Mouse (Mus musculus) lung, postnatal 0 days (tissue): Measurements from ENCODE around the gene Olfm2. TPM values are rescaled to one million over a fixed set of nuclear protein-coding genes. Genes with fewer than 3 reads are reported as not detected.

Source experiments
- ATAC-seq: fragments of 200-750 bp; cut with Nextera tagmentation; 2 replicates; pipeline ENCODE4 v1.8.0; 2017; ENCODE audit warnings: moderate library complexity
- DNase-seq: peaks from one replicate; pipeline ENCODE4 v3.0.0-alpha.2; 2016; ENCODE audit warnings: low spot score
- H3K27ac ChIP-seq: fragments of 300-500 bp; sonication (generic); 2 replicates; pipeline ENCODE4 v1.5.1; 2014; ENCODE audit warnings: antibody characterized with exemption, mild to moderate bottlenecking, low read length, mixed read lengths
- H3K27me3 ChIP-seq: fragments of 300-500 bp; sonication (generic); replicated peaks from 2 replicates; pipeline ENCODE4 v1.6.1; 2014; ENCODE audit warnings: low read length, mixed read lengths; ENCODE audit not compliant: insufficient read depth
- H3K36me3 ChIP-seq: fragments of 300-500 bp; sonication (generic); 2 replicates; pipeline ENCODE4 v1.6.1; 2014; ENCODE audit warnings: low read length, mixed read lengths; ENCODE audit not compliant: insufficient read depth
- H3K4me1 ChIP-seq: fragments of 300-500 bp; sonication (generic); 2 replicates; pipeline ENCODE4 v1.6.1; 2014; ENCODE audit warnings: antibody characterized with exemption, low read depth, low read length, mixed read lengths; ENCODE audit not compliant: insufficient read depth
- H3K4me2 ChIP-seq: fragments of 300-500 bp; sonication (generic); replicated peaks from 2 replicates; pipeline ENCODE4 v1.6.1; 2014; ENCODE audit warnings: low read depth, mild to moderate bottlenecking, low read length, moderate library complexity, mixed read lengths
- H3K4me3 ChIP-seq: fragments of 300-500 bp; sonication (generic); 2 replicates; pipeline ENCODE4 v1.5.1; 2014; ENCODE audit warnings: low read depth, low read length
- H3K9ac ChIP-seq: fragments of 300-500 bp; sonication (generic); replicated peaks from 2 replicates; pipeline ENCODE4 v1.6.1; 2014; ENCODE audit warnings: low read depth, mild to moderate bottlenecking
- H3K9me3 ChIP-seq: fragments of 300-500 bp; sonication (generic); 2 replicates; pipeline ENCODE4 v1.6.1; 2016; ENCODE audit warnings: low read length, mixed read lengths
- CTCF ChIP-seq: IDR thresholded peaks from 2 replicates; pipeline ENCODE4 v1.5.1; 2016; ENCODE audit warnings: antibody characterized with exemption, mild to moderate bottlenecking
- EP300 ChIP-seq: IDR thresholded peaks from 2 replicates; pipeline ENCODE4 v1.6.1; 2016; ENCODE audit warnings: antibody characterized with exemption, mild to moderate bottlenecking, control low read depth
- WGBS: fragments of 180-500 bp; shearing (Covaris S2); extraction: QIAGEN DNeasy Blood & Tissue Kit; methylation state at CpG from one replicate; pipeline ENCODE4 v1.1.7; 2014; 5-methylcytosine and 5-hydroxymethylcytosine counted together
- polyA plus RNA-seq: library from polyadenylated mRNA; unstranded; fragments of >200 nt; fragmentation: Nextera tagmentation; extraction: Ambion mirVana; gene quantifications from 2 replicates; pipeline ENCODE4 v1.2.1, GENCODE M21; 2015

The Olfm2 gene
- polyA plus RNA-seq, 1 experiment from 2014 or later = 0.36 TPM

- Histone ChIP-seq H3K9me3 (no peaks in the 10 kb centered on the region), H3K4me2 (no peak overlapping the region), H3K9ac (no peak overlapping the region), H3K4me3 (no peak overlapping the region), H3K27me3 (no peaks in the 10 kb centered on the region), H3K27ac (no peak overlapping the region), H3K36me3 (peaks cover 13% of the 10 kb centered on the region), H3K4me1 (no peaks in the 10 kb centered on the region)
- no peak for DNase-seq
- WGBS = 36% methylated on average over 8 of the region's 8 CpGs
- TF ChIP-seq CTCF = no peak
- no peak for ATAC-seq
Measured at GRCm38 (mm10) chr9:20665925-20666324, 80.2 kb downstream of the Olfm2 start.

- Histone ChIP-seq H3K4me2 (no peak overlapping the region), H3K4me3 (no peak overlapping the region), H3K36me3 (peaks cover 13% of the 10 kb centered on the region), H3K4me1 (no peaks in the 10 kb centered on the region), H3K9ac (no peak overlapping the region), H3K27me3 (no peaks in the 10 kb centered on the region), H3K27ac (no peak overlapping the region), H3K9me3 (no peaks in the 10 kb centered on the region)
- TF ChIP-seq CTCF = no peak
- no peak for TF ChIP-seq EP300
- no peak for ATAC-seq
- 69% methylated on average over 5 of the region's 5 CpGs for WGBS
- no peak for DNase-seq
Measured at GRCm38 (mm10) chr9:20664982-20665637, 81.0 kb downstream of the Olfm2 start.

- Histone ChIP-seq H3K4me3 (no peak overlapping the region), H3K9me3 (no peaks in the 10 kb centered on the region), H3K36me3 (peaks cover 13% of the 10 kb centered on the region), H3K27me3 (no peaks in the 10 kb centered on the region), H3K9ac (no peak overlapping the region), H3K27ac (no peak overlapping the region), H3K4me1 (no peaks in the 10 kb centered on the region), H3K4me2 (no peak overlapping the region)
- TF ChIP-seq CTCF (no peak), EP300 (no peak)
- DNase-seq = no peak
- no peak for ATAC-seq
- 77% methylated on average over 2 of the region's 2 CpGs for WGBS
Measured at GRCm38 (mm10) chr9:20664366-20664765, 81.8 kb downstream of the Olfm2 start.

- Histone ChIP-seq H3K36me3 (peaks cover 13% of the 10 kb centered on the region), H3K4me2 (no peak overlapping the region), H3K4me1 (no peaks in the 10 kb centered on the region), H3K4me3 (no peak overlapping the region), H3K9me3 (no peaks in the 10 kb centered on the region), H3K27ac (no peak overlapping the region), H3K9ac (no peak overlapping the region), H3K27me3 (no peaks in the 10 kb centered on the region)
- TF ChIP-seq EP300 = no peak
- TF ChIP-seq CTCF = no peak
- ATAC-seq (no peak), DNase-seq (no peak)
- WGBS = 91% methylated on average over 2 of the region's 2 CpGs
Measured at GRCm38 (mm10) chr9:20663956-20664355, 82.2 kb downstream of the Olfm2 start.

- H3K4me3 ChIP-seq = no peak overlapping the region
- no peak for ATAC-seq
- no peak overlapping the region for H3K4me2 ChIP-seq
- no peaks in the 10 kb centered on the region for H3K4me1 ChIP-seq
- H3K27ac ChIP-seq = no peak overlapping the region
- H3K9me3 ChIP-seq = no peaks in the 10 kb centered on the region
- no peaks in the 10 kb centered on the region for H3K27me3 ChIP-seq
- 95% methylated on average over 8 of the region's 8 CpGs for WGBS
- TF ChIP-seq EP300 = no peak
- no peak for TF ChIP-seq CTCF
- H3K9ac ChIP-seq = no peak overlapping the region
- peaks cover 13% of the 10 kb centered on the region for H3K36me3 ChIP-seq
- DNase-seq = no peak
Measured at GRCm38 (mm10) chr9:20662874-20663273, 83.3 kb downstream of the Olfm2 start.

GRCm38 (mm10) chr9:20662325-20662724 is 83.8 kb downstream of the Olfm2 start:
- WGBS = 54% methylated on average over 3 of the region's 3 CpGs
- H3K36me3 ChIP-seq = peaks cover 17% of the 10 kb centered on the region
- no peak overlapping the region for H3K27ac ChIP-seq
- no peak for ATAC-seq
- no peaks in the 10 kb centered on the region for H3K4me1 ChIP-seq
- peak; percentile 63 for DNase-seq
- H3K4me2 ChIP-seq = no peak overlapping the region
- H3K4me3 ChIP-seq = no peak overlapping the region
- H3K27me3 ChIP-seq = no peaks in the 10 kb centered on the region
- no peaks in the 10 kb centered on the region for H3K9me3 ChIP-seq
- H3K9ac ChIP-seq = no peak overlapping the region
- TF ChIP-seq EP300 = no peak
- peak; percentile 85 for TF ChIP-seq CTCF

- DNase-seq = no peak
Measured at GRCm38 (mm10) chr9:20657546-20657945, 88.6 kb downstream of the Olfm2 start.

More at GRCm38 (mm10) chr9:20657546-20657945, 88.6 kb downstream of the Olfm2 start:
- Histone ChIP-seq H3K36me3 (peaks cover 11% of the 10 kb centered on the region), H3K4me3 (no peak overlapping the region), H3K9me3 (no peaks in the 10 kb centered on the region), H3K27me3 (no peaks in the 10 kb centered on the region), H3K27ac (no peak overlapping the region), H3K4me2 (no peak overlapping the region), H3K4me1 (peaks cover 8% of the 10 kb centered on the region; the same call in 1 of the 2 replicates), H3K9ac (no peak overlapping the region)
- no peak for ATAC-seq
- WGBS = 77% methylated on average over 3 of the region's 3 CpGs
- TF ChIP-seq CTCF = no peak
